Mouse (Mus musculus) forebrain, embryonic 11.5 days (tissue): Measurements from ENCODE around the gene E330009J07Rik. TPM values are rescaled to one million over a fixed set of nuclear protein-coding genes. Genes with fewer than 3 reads are reported as not detected.

Experiments
- ATAC-seq: fragments of 200-750 bp; cut with Nextera tagmentation; replicated peaks from 2 replicates; pipeline ENCODE4 v1.8.0; 2017; ENCODE audit warnings: moderate TSS enrichment; ENCODE audit not compliant: low FRiP score
- DNase-seq: peaks from one replicate; pipeline ENCODE4 v3.0.0-alpha.2; 2017; ENCODE audit warnings: low spot score
- H3K27ac ChIP-seq: fragments of 300-500 bp; sonication (generic); 2 replicates; pipeline ENCODE4 v1.5.1; 2014; ENCODE audit warnings: low read depth, low read length
- H3K27me3 ChIP-seq: fragments of 300-500 bp; sonication (generic); 2 replicates; pipeline ENCODE4 v1.6.1; 2014; ENCODE audit warnings: mild to moderate bottlenecking, low read length, mixed read lengths; ENCODE audit not compliant: control insufficient read depth, insufficient read depth
- H3K36me3 ChIP-seq: fragments of 300-500 bp; sonication (generic); 2 replicates; pipeline ENCODE4 v1.6.1; 2014; ENCODE audit warnings: mild to moderate bottlenecking, low read length, moderate library complexity, mixed read lengths; ENCODE audit not compliant: control insufficient read depth, insufficient read depth
- H3K4me1 ChIP-seq: fragments of 300-500 bp; sonication (generic); replicated peaks from 2 replicates; pipeline ENCODE4 v1.6.1; 2014; ENCODE audit warnings: low read length, mixed read lengths; ENCODE audit not compliant: control insufficient read depth, insufficient read depth
- H3K4me2 ChIP-seq: fragments of 300-500 bp; sonication (generic); 2 replicates; pipeline ENCODE4 v1.6.1; 2014; ENCODE audit warnings: low read depth, mild to moderate bottlenecking, low read length, moderate library complexity, mixed read lengths; ENCODE audit not compliant: severe bottlenecking
- H3K4me3 ChIP-seq: fragments of 300-500 bp; sonication (generic); 2 replicates; pipeline ENCODE4 v1.5.1; 2014; ENCODE audit warnings: low read depth, low read length
- H3K9ac ChIP-seq: fragments of 300-500 bp; sonication (generic); 2 replicates; pipeline ENCODE4 v1.6.1; 2014; ENCODE audit warnings: low read length
- H3K9me3 ChIP-seq: fragments of 300-500 bp; sonication (generic); 2 replicates; pipeline ENCODE4 v1.6.1; 2016; ENCODE audit warnings: low read length, mixed read lengths; ENCODE audit not compliant: control insufficient read depth
- WGBS: fragments of 180-500 bp; shearing (Covaris S2); extraction: QIAGEN DNeasy Blood & Tissue Kit; methylation state at CpG from one replicate; pipeline ENCODE4 v1.1.7; 2014; 5-methylcytosine and 5-hydroxymethylcytosine counted together
- polyA plus RNA-seq: library from polyadenylated mRNA; unstranded; fragments of >200 nt; fragmentation: Nextera tagmentation; extraction: Ambion mirVana; gene quantifications from 2 replicates; pipeline ENCODE4 v1.2.1, GENCODE M21; 2014

Gene E330009J07Rik
- polyA plus RNA-seq, 1 experiment from 2014 or later, result 19.9 TPM

GRCm38 (mm10) chr6:40448626-40449025, 12.7 kb upstream of the E330009J07Rik start:
- H3K36me3 ChIP-seq, result no peaks in the 10 kb centered on the region
- no peaks in the 10 kb centered on the region for H3K27me3 ChIP-seq
- no peak for DNase-seq
- H3K4me2 ChIP-seq, result no peak overlapping the region
- no peak overlapping the region for H3K9ac ChIP-seq
- H3K4me1 ChIP-seq, result no peaks in the 10 kb centered on the region
- no peak overlapping the region for H3K27ac ChIP-seq
- H3K4me3 ChIP-seq, result no peak overlapping the region
- no peak for ATAC-seq
- H3K9me3 ChIP-seq, result no peaks in the 10 kb centered on the region

GRCm38 (mm10) chr6:40443281-40443928, 7.5 kb upstream of the E330009J07Rik start:
- no peak overlapping the region for H3K4me2 ChIP-seq
- no peak overlapping the region for H3K9ac ChIP-seq
- H3K27me3 ChIP-seq, result no peaks in the 10 kb centered on the region; the same call in 1 of the 2 replicates
- no peak overlapping the region for H3K27ac ChIP-seq
- 45% methylated on average over 10 of the region's 10 CpGs for WGBS
- no peaks in the 10 kb centered on the region for H3K4me1 ChIP-seq
- no peak overlapping the region for H3K4me3 ChIP-seq
- H3K36me3 ChIP-seq, result no peaks in the 10 kb centered on the region
- DNase-seq (no peak), ATAC-seq (no peak)
- H3K9me3 ChIP-seq, result no peaks in the 10 kb centered on the region

- no peaks in the 10 kb centered on the region; the same call in 1 of the 2 replicates for H3K27me3 ChIP-seq
- no peaks in the 10 kb centered on the region for H3K36me3 ChIP-seq
- no peak for DNase-seq
Observed at GRCm38 (mm10) chr6:40441755-40442154, 5.8 kb upstream of the E330009J07Rik start.

GRCm38 (mm10) chr6:40441276-40441675, 5.3 kb upstream of the E330009J07Rik start:
- no peak overlapping the region for H3K27ac ChIP-seq
- 78% methylated on average over 3 of the region's 3 CpGs for WGBS
- H3K4me2 ChIP-seq, result no peak overlapping the region
- DNase-seq, result no peak
- H3K36me3 ChIP-seq, result no peaks in the 10 kb centered on the region
- H3K9ac ChIP-seq, result no peak overlapping the region
- no peak overlapping the region for H3K4me3 ChIP-seq
- no peaks in the 10 kb centered on the region for H3K9me3 ChIP-seq
- no peak for ATAC-seq
- H3K4me1 ChIP-seq, result no peaks in the 10 kb centered on the region
- no peaks in the 10 kb centered on the region; the same call in 1 of the 2 replicates for H3K27me3 ChIP-seq

More at GRCm38 (mm10) chr6:40441755-40442154, 5.8 kb upstream of the E330009J07Rik start:
- Histone ChIP-seq H3K4me1 (no peaks in the 10 kb centered on the region), H3K27ac (no peak overlapping the region), H3K4me3 (no peak overlapping the region), H3K4me2 (no peak overlapping the region), H3K9ac (no peak overlapping the region), H3K9me3 (no peaks in the 10 kb centered on the region)
- WGBS, result 31% methylated on average over 3 of the region's 3 CpGs
- ATAC-seq, result no peak

- DNase-seq, result no peak
- H3K27me3 ChIP-seq, result no peaks in the 10 kb centered on the region; the same call in 1 of the 2 replicates
- H3K9ac ChIP-seq, result no peak overlapping the region
Observed at GRCm38 (mm10) chr6:40439731-40440130, 3.8 kb upstream of the E330009J07Rik start.

GRCm38 (mm10) chr6:40438936-40439335, 3.0 kb upstream of the E330009J07Rik start, which contains the start of gene Wee2:
TSS of gene Wee2 (plus strand) at chr6:40439088.
- no peak for ATAC-seq
- 84% methylated on average over 5 of the region's 5 CpGs for WGBS
- no peak within 1 kb of the TSS for H3K27ac ChIP-seq

More at GRCm38 (mm10) chr6:40439731-40440130, 3.8 kb upstream of the E330009J07Rik start:
- Histone ChIP-seq H3K4me1 (no peaks in the 10 kb centered on the region; the same call in 1 of the 2 replicates), H3K36me3 (no peaks in the 10 kb centered on the region), H3K4me3 (no peak overlapping the region), H3K27ac (no peak overlapping the region), H3K9me3 (no peaks in the 10 kb centered on the region), H3K4me2 (no peak overlapping the region)
- ATAC-seq, result no peak
- WGBS, result 57% methylated on average over 12 of the region's 12 CpGs

GRCm38 (mm10) chr6:40435151-40436046, 536 bp downstream of the E330009J07Rik start:
- no peaks in the 10 kb centered on the region; the same call in 1 of the 2 replicates for H3K27me3 ChIP-seq
- H3K36me3 ChIP-seq, result no peaks in the 10 kb centered on the region
- H3K9ac ChIP-seq, result peak overlapping the region; percentile 84
- under 1% methylated on average over 67 of the region's 72 CpGs for WGBS
- ATAC-seq, result peak; percentile 79
- H3K4me2 ChIP-seq, result peak overlapping the region; percentile 87
- H3K4me3 ChIP-seq, result peak overlapping the region; percentile 78
- H3K4me1 ChIP-seq, result no peaks in the 10 kb centered on the region; the same call in 1 of the 2 replicates
- DNase-seq, result peak; percentile 84
- no peaks in the 10 kb centered on the region for H3K9me3 ChIP-seq
- peak overlapping the region; percentile 66 for H3K27ac ChIP-seq

More at GRCm38 (mm10) chr6:40438936-40439335, 3.0 kb upstream of the E330009J07Rik start, which contains the start of gene Wee2:
- Histone ChIP-seq H3K9ac (no peak within 1 kb of the TSS), H3K4me2 (no peak within 1 kb of the TSS), H3K4me3 (no peak within 1 kb of the TSS), H3K36me3 (no peaks in the 10 kb centered on the region), H3K9me3 (no peaks in the 10 kb centered on the region), H3K27me3 (no peaks in the 10 kb centered on the region; the same call in 1 of the 2 replicates), H3K4me1 (no peaks in the 10 kb centered on the region; the same call in 1 of the 2 replicates)
- no peak for DNase-seq

GRCm38 (mm10) chr6:40434697-40435096, 1.2 kb downstream of the E330009J07Rik start:
- 8% methylated on average over 7 of the region's 7 CpGs for WGBS

More at GRCm38 (mm10) chr6:40434697-40435096, 1.2 kb downstream of the E330009J07Rik start:
- H3K4me3 ChIP-seq, result peak overlapping the region; percentile 78
- no peak for ATAC-seq
- peak overlapping the region; percentile 87 for H3K4me2 ChIP-seq
- H3K27ac ChIP-seq, result no peak overlapping the region
- no peaks in the 10 kb centered on the region; the same call in 1 of the 2 replicates for H3K27me3 ChIP-seq
- H3K4me1 ChIP-seq, result peaks cover 3% of the 10 kb centered on the region
- H3K9me3 ChIP-seq, result no peaks in the 10 kb centered on the region
- DNase-seq, result no peak
- H3K36me3 ChIP-seq, result no peaks in the 10 kb centered on the region
- H3K9ac ChIP-seq, result peak overlapping the region; percentile 84
